Mouse (Mus musculus) limb, embryonic 14.5 days (tissue): ENCODE measurements around the gene Cmc4. TPM values are rescaled to one million over a fixed set of nuclear protein-coding genes. Genes with fewer than 3 reads are reported as not detected.

Experiments
- ATAC-seq: fragments of 200-750 bp; cut with Nextera tagmentation; 2 replicates; pipeline ENCODE4 v1.8.0; 2017; ENCODE audit warnings: low read depth, moderate number of reproducible peaks, moderate TSS enrichment; ENCODE audit not compliant: low FRiP score
- DNase-seq: peaks from one replicate; pipeline ENCODE4 v3.0.0-alpha.2; 2015; ENCODE audit warnings: low spot score
- H3K27ac ChIP-seq: fragments of 300-500 bp; sonication (generic); replicated peaks from 2 replicates; pipeline ENCODE4 v1.5.1; 2014; ENCODE audit warnings: low read depth, mild to moderate bottlenecking, low read length, moderate library complexity, mixed read lengths
- H3K27me3 ChIP-seq: fragments of 300-500 bp; sonication (generic); 2 replicates; pipeline ENCODE4 v1.6.1; 2014; ENCODE audit warnings: low read length, mixed read lengths; ENCODE audit not compliant: control insufficient read depth, insufficient read depth
- H3K36me3 ChIP-seq: fragments of 300-500 bp; sonication (generic); 2 replicates; pipeline ENCODE4 v1.6.1; 2014; ENCODE audit warnings: mild to moderate bottlenecking, low read length, moderate library complexity, mixed read lengths; ENCODE audit not compliant: control insufficient read depth, insufficient read depth
- H3K4me1 ChIP-seq: fragments of 300-500 bp; sonication (generic); 2 replicates; pipeline ENCODE4 v1.6.1; 2014; ENCODE audit warnings: antibody characterized with exemption, low read length, mixed read lengths; ENCODE audit not compliant: control insufficient read depth, insufficient read depth
- H3K4me2 ChIP-seq: fragments of 300-500 bp; sonication (generic); replicated peaks from 2 replicates; pipeline ENCODE4 v1.6.1; 2014; ENCODE audit warnings: low read depth, mild to moderate bottlenecking, low read length, moderate library complexity; ENCODE audit not compliant: severe bottlenecking
- H3K4me3 ChIP-seq: fragments of 300-500 bp; sonication (generic); replicated peaks from 2 replicates; pipeline ENCODE4 v1.5.1; 2014; ENCODE audit warnings: low read length
- H3K9ac ChIP-seq: fragments of 300-500 bp; sonication (generic); 2 replicates; pipeline ENCODE4 v1.6.1; 2014; ENCODE audit warnings: mild to moderate bottlenecking, low read depth, low read length, moderate library complexity; ENCODE audit not compliant: severe bottlenecking
- H3K9me3 ChIP-seq: fragments of 300-500 bp; sonication (generic); 2 replicates; pipeline ENCODE4 v1.6.1; 2016; ENCODE audit warnings: low read length; ENCODE audit not compliant: control insufficient read depth
- POLR2A ChIP-seq: fragments of 200-500 bp; IDR thresholded peaks from 2 replicates; pipeline ENCODE4 v1.8.0; 2012; ENCODE audit warnings: inconsistent platforms, mild to moderate bottlenecking, moderate library complexity, borderline replicate concordance; ENCODE audit not compliant: insufficient read depth, insufficient read length; ENCODE audit errors: extremely low read depth
- WGBS: fragments of 180-500 bp; shearing (Covaris S2); extraction: QIAGEN DNeasy Blood & Tissue Kit; methylation state at CpG from one replicate; pipeline ENCODE4 v1.1.7; 2014; 5-methylcytosine and 5-hydroxymethylcytosine counted together
- polyA plus RNA-seq, 2 experiments: library from polyadenylated mRNA; depleted of rRNA in 1 of 2; stranded (reverse) in 1 of 2; unstranded in 1 of 2; fragments of >200 nt; fragmentation: Nextera tagmentation in 1 of 2; extraction: Ambion mirVana in 1 of 2; gene quantifications; 2 replicates each; pipeline versions ENCODE4 v1.2.1 to v1.2.3; 2012 to 2014

Gene Cmc4
- polyA plus RNA-seq, 2 experiments, result 22.9 to 23.8 TPM

DNA sequence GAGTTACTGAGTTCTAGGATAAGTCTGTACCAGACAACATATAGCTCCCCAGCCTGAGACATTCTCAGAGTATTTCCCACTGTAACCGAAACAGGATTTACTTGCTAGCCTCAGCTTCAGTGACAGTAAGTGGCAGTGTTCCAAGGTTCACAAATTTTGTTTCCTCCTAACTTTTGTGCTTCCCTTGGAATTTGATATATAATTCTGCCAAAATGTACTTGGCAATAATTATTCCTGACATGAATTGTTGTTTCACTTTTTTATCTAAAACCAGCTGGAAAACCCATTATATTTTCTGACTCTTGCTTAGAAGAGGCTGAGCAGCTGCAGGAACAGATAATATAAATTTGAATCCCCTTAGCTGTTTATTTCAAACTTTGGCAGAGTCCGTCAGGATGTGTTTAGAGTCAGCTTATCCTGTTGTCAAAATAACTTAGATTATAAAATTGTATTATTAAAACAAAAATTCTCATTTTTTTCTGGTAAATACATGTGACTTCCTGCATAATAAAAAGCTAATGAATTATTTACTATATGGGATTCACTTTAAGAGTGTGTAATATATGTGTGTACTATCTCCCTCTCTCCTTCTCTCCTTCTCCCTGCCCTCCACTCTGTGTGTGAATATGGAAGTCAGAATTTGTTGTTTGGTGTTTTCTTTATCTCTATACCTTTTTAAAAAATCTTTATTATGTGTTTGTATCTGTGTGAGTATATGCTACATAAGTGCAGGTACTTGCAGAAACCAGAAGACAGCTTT is 43.5 kb downstream of the Cmc4 start:
- no peak overlapping the region for H3K27ac ChIP-seq
- DNase-seq, result peak; percentile 46
- no peaks in the 10 kb centered on the region for H3K27me3 ChIP-seq
- 73% methylated on average over 2 of the region's 2 CpGs for WGBS
- H3K9ac ChIP-seq, result no peak overlapping the region
- no peak for TF ChIP-seq POLR2A
- H3K9me3 ChIP-seq, result no peaks in the 10 kb centered on the region
- H3K4me1 ChIP-seq, result no peaks in the 10 kb centered on the region
- H3K4me3 ChIP-seq, result no peak overlapping the region
- no peak overlapping the region for H3K4me2 ChIP-seq
- H3K36me3 ChIP-seq, result no peaks in the 10 kb centered on the region
- ATAC-seq, result no peak

DNA sequence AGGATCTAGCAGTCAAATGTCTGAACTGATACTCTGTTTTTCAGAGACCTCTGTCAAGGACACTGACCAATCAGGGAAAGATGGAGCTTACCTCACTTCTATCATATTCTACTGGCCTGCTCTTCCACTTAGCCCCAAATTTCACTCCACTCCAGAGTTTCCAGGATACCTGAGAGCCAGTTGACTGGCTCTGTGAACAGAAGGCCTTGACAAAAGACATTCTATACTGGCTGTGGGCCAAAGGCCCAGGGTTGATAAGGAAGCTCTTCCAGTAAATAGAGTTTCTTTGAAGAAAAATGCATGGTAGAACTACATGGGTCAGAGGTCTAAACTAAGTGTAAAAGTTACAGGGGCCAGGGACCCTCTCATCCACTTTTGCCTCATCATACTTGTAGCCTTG is 46.2 kb downstream of the Cmc4 start:
- Histone ChIP-seq H3K4me1 (no peaks in the 10 kb centered on the region), H3K27me3 (no peaks in the 10 kb centered on the region), H3K9me3 (no peaks in the 10 kb centered on the region), H3K27ac (no peak overlapping the region), H3K4me2 (no peak overlapping the region), H3K4me3 (no peak overlapping the region), H3K36me3 (no peaks in the 10 kb centered on the region), H3K9ac (no peak overlapping the region)
- ATAC-seq (no peak), DNase-seq (no peak)
- TF ChIP-seq POLR2A, result no peak

Other genes with a start within 250 kb of the Cmc4 start
- gene Fundc2, start 34.2 kb downstream of the Cmc4 start, polyA plus RNA-seq (2012; rRNA removed), result 24.8 and 29.2 TPM in 2 replicates
- 83.8 and 84.1 TPM in 2 replicates for gene Fundc2, start 34.2 kb downstream of the Cmc4 start, polyA plus RNA-seq (2014; fragmentation: Nextera tagmentation; extraction: Ambion mirVana)
- 0.58 and 1.1 TPM in 2 replicates for gene F8, start 34.0 kb downstream of the Cmc4 start, polyA plus RNA-seq (2012; rRNA removed)
- 1.5 and 2.2 TPM in 2 replicates for gene F8, start 34.0 kb downstream of the Cmc4 start, polyA plus RNA-seq (2014; fragmentation: Nextera tagmentation; extraction: Ambion mirVana)
- gene Mtcp1, start within 50 bp of the Cmc4 start, polyA plus RNA-seq (2012; rRNA removed), result 13.2 and 14.2 TPM in 2 replicates
- 9.3 and 9.6 TPM in 2 replicates for gene Mtcp1, start within 50 bp of the Cmc4 start, polyA plus RNA-seq (2014; fragmentation: Nextera tagmentation; extraction: Ambion mirVana)
- 19.5 and 25.3 TPM in 2 replicates for gene Brcc3, start within 50 bp of the Cmc4 start, polyA plus RNA-seq (2012; rRNA removed)
- 50.7 and 55.8 TPM in 2 replicates for gene Brcc3, start within 50 bp of the Cmc4 start, polyA plus RNA-seq (2014; fragmentation: Nextera tagmentation; extraction: Ambion mirVana)
- gene Vbp1, start 97.7 kb upstream of the Cmc4 start, polyA plus RNA-seq (2012; rRNA removed), result 30.1 and 37.2 TPM in 2 replicates
- 126 and 128 TPM in 2 replicates for gene Vbp1, start 97.7 kb upstream of the Cmc4 start, polyA plus RNA-seq (2014; fragmentation: Nextera tagmentation; extraction: Ambion mirVana)
- gene Rab39b, start 161.6 kb upstream of the Cmc4 start, polyA plus RNA-seq (2012; rRNA removed), result 1.6 and 1.8 TPM in 2 replicates
- gene Rab39b, start 161.6 kb upstream of the Cmc4 start, polyA plus RNA-seq (2014; fragmentation: Nextera tagmentation; extraction: Ambion mirVana), result 1.5 and 1.8 TPM in 2 replicates